Mouse (Mus musculus): Measurements from ENCODE around the gene Rcn3.
A peak's percentile ranks its signal among the peaks of the same experiment; 100 is the strongest.

DNA sequence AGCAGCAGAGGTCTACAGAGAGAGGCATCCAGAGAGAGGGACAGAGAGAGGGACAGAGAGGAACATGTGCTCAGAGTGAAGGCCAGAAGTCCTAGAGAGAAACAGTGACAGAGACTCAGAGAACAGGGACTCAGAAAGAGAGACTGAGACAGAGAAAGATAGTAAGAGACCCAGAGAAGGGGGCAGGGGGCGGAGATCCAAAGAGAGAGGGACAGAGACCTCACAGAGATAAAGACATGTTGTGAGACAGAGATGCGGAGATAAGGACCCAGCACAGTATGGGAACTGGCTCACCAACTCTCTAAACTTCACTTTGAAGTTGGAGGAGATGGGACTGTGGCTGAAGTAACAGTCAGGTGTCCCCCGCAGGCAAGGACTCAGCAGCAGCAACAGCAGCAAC is 43.3 kb upstream of the Rcn3 start:
- peak in 1 of 2 experiments; percentile 6; a peak in 1 of 4 replicates for TF ChIP-seq POLR2A (IDR thresholded peaks at IDR 0.05; ENCODE audit: control insufficient read depth in 1 of 2, insufficient read depth in 1 of 2, low read depth in 1 of 2, low read length in 2 of 2, poor library complexity in 1 of 2)
- TF ChIP-seq MAX (IDR thresholded peaks at IDR 0.05; ENCODE audit: low read length): peak; percentile 70; the same call in 1 of the 2 replicates
- no peak for TF ChIP-seq ELF1 (IDR thresholded peaks at IDR 0.05; ENCODE audit: low read depth, low read length)
- TF ChIP-seq TBP (IDR thresholded peaks at IDR 0.05; ENCODE audit: low read depth, low read length): 0 out of 2 replicates have a peak, but pooled peaks have one; percentile 30
- TF ChIP-seq ZNF384 (IDR thresholded peaks at IDR 0.05; ENCODE audit: low read depth, low read length): no peak
- TF ChIP-seq CTCF (IDR thresholded peaks at IDR 0.05 in 2 of 3, conservative IDR thresholded peaks at IDR 0.05 in 1 of 3; ENCODE audit: control insufficient read depth in 1 of 3, insufficient read depth in 1 of 3, low read depth in 2 of 3, low read length in 3 of 3, poor library complexity in 1 of 3, severe bottlenecking in 1 of 3): no peak
- no peak for TF ChIP-seq MEF2A (IDR thresholded peaks at IDR 0.05; ENCODE audit: extremely low read depth, insufficient replicate concordance, low read depth, low read length, poor library complexity, severe bottlenecking)
- TF ChIP-seq MYC (IDR thresholded peaks at IDR 0.05; ENCODE audit: low read depth, low read length): peak; percentile 57; the same call in 1 of the 2 replicates
- TF ChIP-seq EP300 (IDR thresholded peaks at IDR 0.05; ENCODE audit: low read depth in 1 of 2, low read length in 2 of 2): peak in 1 of 2 experiments; percentile 23; a peak in 1 of 4 replicates
- TF ChIP-seq USF2 (IDR thresholded peaks at IDR 0.05; ENCODE audit: borderline replicate concordance in 1 of 2, insufficient read depth in 1 of 2, low read depth in 1 of 2, low read length in 2 of 2): no peak

Measured in MEL (cell line).